Mouse (Mus musculus) cerebellum, adult 8-10 months (tissue): Measurements from ENCODE around the gene Klf7.
"Not testable (repeated sequence)": the region's sequence is repeated elsewhere in the genome, so short reads cannot be mapped to it uniquely, and the experiment has no call there.

Source experiments
- DNase-seq: peaks from one replicate; pipeline ENCODE4 v3.0.0; 2022

Gene Klf7

GRCm38 (mm10) chr1:64121559-64122465 lies at the start of gene Klf7:
Gene Klf7 (minus strand): TSS chr1:64122282.
- DNase-seq: peak; percentile 96

GRCm38 (mm10) chr1:64164526-64165062 lies 42.5 kb upstream of the Klf7 start:
- peak; percentile 80 for DNase-seq

- DNase-seq: no peak
Observed at GRCm38 (mm10) chr1:64158766-64159165, 36.7 kb upstream of the Klf7 start.

GRCm38 (mm10) chr1:64149185-64149584 lies 27.1 kb upstream of the Klf7 start:
- DNase-seq: no peak

GRCm38 (mm10) chr1:64142691-64143445 lies 20.8 kb upstream of the Klf7 start:
- no peak for DNase-seq

GRCm38 (mm10) chr1:64134439-64134838 lies 12.4 kb upstream of the Klf7 start:
- DNase-seq: no peak

- no peak for DNase-seq
Observed at GRCm38 (mm10) chr1:64126822-64127221, 4.7 kb upstream of the Klf7 start.

- no peak for DNase-seq
Observed at GRCm38 (mm10) chr1:64122466-64122830, 366 bp upstream of the Klf7 start.

- DNase-seq: peak; percentile 73
Observed at GRCm38 (mm10) chr1:64120811-64121515, 1.1 kb downstream of the Klf7 start.

- DNase-seq: peak; percentile 60
Observed at GRCm38 (mm10) chr1:64120421-64120810, 1.7 kb downstream of the Klf7 start.

GRCm38 (mm10) chr1:64119851-64120250 lies 2.2 kb downstream of the Klf7 start:
- DNase-seq: peak; percentile 60

- peak; percentile 59 for DNase-seq
Observed at GRCm38 (mm10) chr1:64119358-64119794, 2.7 kb downstream of the Klf7 start.

GRCm38 (mm10) chr1:64118285-64119170 lies 3.6 kb downstream of the Klf7 start:
- peak; percentile 36 for DNase-seq

GRCm38 (mm10) chr1:64117478-64118284 lies 4.4 kb downstream of the Klf7 start:
- DNase-seq: no peak

GRCm38 (mm10) chr1:64116746-64117455 lies 5.2 kb downstream of the Klf7 start:
- DNase-seq: no peak

- no peak for DNase-seq
Observed at GRCm38 (mm10) chr1:64114579-64114978, 7.5 kb downstream of the Klf7 start.

- DNase-seq: not testable (repeated sequence)
Observed at GRCm38 (mm10) chr1:64108653-64109052, 13.4 kb downstream of the Klf7 start.

GRCm38 (mm10) chr1:64107526-64107925 lies 14.6 kb downstream of the Klf7 start:
- no peak for DNase-seq

GRCm38 (mm10) chr1:64106127-64106526 lies 16.0 kb downstream of the Klf7 start:
- DNase-seq: no peak

- DNase-seq: no peak
Observed at GRCm38 (mm10) chr1:64105181-64105646, 16.9 kb downstream of the Klf7 start.
